Mouse (Mus musculus) spleen, adult 18-20 months (tissue): Measurements from ENCODE around the gene Pip5kl1.
A peak's percentile ranks its signal among the peaks of the same experiment; 100 is the strongest.

Experiments
- DNase-seq, 2 experiments: peaks; one replicate each; pipeline ENCODE4 v3.0.0; 2022; ENCODE audit warnings: mixed read lengths in 2 of 2

The Pip5kl1 gene

DNA sequence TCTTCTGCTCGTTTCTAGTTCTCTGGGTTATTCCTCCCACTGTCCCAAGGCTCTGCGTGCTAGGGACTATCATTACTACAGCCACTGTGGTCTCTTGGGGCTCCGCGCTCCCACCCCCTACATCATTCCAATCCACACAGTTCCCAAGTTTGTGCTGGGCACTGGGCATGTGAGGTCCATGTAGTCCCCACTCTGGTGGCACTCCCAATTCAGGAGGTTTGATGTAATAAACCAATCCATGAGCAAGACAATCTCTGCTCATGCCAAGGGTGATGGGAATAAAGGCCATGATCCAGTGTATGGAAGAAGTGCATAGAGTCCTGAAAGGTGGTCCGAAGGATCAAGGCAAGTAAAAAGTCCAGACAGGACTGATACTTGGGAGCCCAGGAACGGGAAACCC lies at the start of gene Pip5kl1:
Gene Pip5kl1 (plus strand): TSS at position 301 of the 400 bp plus-strand sequence.
- no peak for DNase-seq

DNA sequence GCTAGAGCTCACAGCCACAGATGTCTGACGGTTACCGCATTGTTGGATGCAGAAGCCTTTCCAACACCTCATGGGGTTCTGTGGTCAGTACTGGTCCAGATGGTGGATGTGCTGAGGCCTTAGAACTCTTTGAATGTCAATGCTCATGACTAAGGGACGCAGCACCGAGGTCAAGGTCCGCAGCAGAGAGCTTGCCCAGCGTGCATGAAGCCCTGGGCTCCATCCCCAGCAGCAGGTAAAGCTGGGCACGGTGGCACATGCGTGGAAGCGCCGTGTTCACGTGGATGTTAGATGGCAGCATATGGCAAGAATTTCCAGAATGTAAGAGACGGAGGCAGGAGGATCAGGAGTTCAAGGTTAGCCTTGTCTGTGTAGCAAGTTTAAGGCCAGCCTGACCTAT lies 48.8 kb upstream of the Pip5kl1 start:
- no peak for DNase-seq

DNA sequence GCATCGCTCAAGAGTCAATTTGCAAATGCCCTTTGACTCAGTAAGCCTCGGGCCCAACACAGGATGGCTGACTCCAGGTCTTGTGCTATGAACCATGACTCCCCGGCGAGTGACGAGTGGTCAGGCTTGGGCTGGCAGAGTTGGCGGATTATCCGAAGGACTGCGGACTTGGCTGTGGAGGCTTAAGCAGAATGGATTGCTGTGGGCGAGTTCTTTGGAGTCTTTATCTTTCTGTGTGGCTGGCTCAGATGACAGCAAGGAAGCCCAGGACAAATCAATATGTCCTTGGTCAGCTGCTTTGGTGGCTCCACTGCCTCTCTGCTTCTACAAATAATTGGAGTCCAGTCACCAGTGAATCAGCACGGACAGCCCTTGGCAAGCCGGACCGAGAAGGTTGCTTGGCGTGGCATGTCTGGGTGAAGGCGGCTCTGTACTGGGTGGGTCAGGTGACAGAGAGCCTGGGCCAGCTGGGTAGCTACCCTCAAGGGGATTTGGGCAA lies 47.1 kb upstream of the Pip5kl1 start:
- DNase-seq, result no peak

DNA sequence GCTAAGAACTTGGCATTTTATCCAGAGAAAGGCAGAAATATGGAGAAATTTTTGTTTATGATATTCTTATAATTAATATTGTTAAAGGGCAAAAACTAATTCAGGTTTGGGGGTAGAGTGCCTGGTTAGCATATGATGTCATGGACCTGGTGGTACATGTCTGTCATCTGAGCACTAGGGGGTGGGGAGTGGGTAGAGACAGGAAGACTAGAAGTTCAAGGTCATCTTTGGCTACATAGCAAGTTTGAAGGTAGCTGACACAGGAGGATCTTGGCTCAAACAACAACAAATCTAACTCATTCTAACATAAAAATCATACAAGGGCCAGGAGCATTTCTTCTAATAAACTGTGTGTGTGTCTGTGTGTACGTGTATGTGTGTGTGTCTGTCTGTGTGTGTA lies 46.3 kb upstream of the Pip5kl1 start:
- DNase-seq, result no peak

DNA sequence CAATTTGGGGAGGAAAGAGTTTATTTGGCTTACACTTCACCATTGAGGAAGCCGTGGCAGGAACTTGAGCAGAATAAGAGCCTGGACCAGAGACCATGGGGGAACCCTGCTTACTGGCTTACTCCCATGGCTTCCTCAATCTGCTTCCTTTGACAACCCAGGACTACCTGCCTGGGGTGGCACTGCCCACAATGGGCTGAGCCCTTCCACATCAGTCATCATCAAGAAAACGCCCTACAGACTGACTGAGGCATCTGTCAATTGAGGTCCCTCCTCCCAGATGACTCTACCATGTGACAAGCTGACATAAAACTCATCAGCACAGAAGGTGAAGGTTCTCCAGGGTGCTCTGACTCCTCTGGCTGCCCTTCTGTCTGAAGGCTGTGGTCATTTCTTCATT lies 44.1 kb upstream of the Pip5kl1 start:
- DNase-seq, result no peak

DNA sequence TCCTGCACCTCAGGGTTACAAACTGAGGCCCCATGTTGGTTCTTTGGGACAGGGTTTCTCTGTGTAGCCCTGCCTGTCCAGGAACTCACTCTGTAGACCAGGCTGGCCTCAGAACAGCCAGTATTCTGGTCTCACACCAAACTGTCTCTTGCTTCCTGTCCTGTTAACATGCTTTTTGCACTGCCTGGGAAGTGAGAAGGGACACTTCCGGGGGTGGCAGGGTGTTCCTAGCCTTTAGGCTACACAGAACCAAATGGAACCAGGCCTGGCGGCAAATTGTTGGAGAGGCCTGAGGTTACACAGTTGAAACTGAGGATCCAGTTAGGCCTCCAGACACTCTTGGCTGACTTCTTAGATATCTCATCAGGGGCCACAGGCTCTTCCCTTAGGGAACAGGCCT lies 41.4 kb upstream of the Pip5kl1 start:
- no peak for DNase-seq

DNA sequence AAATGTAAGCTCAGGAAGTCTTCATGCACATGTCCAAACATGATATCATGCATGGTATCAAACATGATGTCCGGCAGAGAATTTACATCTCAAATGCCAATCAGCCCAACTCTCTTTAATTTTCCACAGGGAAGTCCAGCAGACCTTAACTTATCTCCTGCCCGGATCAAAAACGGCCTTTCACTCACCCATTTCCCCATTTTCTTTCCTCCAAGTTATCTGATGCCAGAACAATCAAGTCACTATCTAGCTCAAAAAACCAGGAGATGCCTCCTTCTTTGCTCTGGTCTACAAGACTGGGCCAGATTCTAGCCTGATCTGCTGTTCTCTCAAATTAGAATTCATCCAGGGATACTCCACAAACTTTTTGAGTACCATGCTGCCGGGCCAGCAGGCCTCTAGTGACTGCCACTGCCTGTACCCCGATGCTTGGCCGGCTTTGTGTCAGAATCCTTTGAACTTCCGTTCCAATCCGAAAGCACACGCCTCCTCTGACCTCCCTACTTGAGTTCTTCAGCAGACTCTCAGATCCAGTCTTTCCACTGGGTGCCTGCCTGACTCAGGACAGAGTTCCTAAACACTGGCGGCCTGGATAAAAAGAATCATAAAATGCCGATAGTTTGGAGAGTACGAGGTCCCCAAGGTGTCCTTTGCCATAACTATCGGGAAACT lies 40.4 kb upstream of the Pip5kl1 start:
- DNase-seq, result peak in 1 of 2 experiments; percentile 45

DNA sequence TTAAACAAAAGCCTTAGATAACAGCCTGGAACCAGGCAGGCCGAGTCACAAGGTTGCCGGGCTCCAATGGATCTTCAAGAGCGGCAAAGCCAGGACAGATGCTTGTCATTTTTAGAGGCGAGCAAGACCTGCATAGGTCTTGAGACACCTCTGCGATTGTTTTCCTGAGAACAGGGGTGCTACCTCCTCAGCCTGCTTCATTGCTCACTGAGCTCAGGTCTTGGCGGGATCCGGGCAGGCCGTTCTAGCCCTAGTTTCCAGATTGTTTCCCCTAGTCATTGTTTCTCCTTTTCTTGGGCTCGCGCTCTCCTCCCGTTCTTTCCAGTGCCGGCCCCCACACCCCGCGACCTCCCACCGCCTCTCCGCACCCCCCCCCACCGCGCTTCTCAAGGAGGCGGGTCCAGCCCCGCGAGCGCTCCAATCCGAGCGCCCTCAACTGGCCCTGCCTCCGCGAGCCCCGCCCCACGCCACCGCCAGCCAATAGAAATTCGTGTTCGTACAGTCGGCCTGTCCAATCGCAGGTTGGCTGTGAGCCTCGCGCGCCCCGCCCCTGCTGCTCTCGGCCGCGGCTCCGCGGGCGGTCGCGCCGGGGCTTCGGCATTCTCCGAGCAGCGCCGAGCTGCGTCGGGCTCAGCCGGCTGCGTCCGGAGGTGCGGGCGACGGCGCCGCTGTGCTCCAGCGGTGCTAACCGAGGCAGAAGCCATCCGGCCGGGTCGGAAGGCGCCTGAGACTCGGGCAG lies 39.7 kb upstream of the Pip5kl1 start, which contains the start of gene Fam102a:
Gene Fam102a (plus strand): TSS at position 600 of the 739 bp plus-strand sequence.
- DNase-seq, result peak; percentile 97 to 98

DNA sequence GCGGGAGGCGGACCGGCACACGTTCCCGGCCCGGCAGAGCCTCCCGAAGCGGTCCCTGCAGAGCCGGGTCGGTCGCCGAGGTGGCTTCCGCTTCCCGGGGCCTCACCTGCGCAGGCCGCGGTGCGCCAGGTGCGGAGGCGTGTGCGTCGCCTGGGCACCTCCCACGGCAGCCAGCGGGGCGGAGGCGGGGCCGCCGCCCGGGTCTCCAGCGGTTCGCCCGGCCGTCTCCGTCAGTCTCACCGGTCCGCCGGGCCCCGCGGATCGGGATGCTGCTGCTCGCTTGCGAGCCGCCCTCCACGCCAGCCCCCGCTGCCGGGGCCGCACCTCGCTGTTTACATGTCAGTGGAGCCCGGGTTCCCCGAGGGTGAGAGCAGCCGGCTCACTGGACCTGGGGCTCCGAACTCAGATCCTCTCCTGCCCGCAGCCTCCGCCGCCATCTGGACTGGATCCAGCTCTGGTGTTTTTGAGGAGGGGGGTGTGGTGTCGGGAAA lies 39.1 kb upstream of the Pip5kl1 start:
- peak; percentile 72 to 76 for DNase-seq

DNA sequence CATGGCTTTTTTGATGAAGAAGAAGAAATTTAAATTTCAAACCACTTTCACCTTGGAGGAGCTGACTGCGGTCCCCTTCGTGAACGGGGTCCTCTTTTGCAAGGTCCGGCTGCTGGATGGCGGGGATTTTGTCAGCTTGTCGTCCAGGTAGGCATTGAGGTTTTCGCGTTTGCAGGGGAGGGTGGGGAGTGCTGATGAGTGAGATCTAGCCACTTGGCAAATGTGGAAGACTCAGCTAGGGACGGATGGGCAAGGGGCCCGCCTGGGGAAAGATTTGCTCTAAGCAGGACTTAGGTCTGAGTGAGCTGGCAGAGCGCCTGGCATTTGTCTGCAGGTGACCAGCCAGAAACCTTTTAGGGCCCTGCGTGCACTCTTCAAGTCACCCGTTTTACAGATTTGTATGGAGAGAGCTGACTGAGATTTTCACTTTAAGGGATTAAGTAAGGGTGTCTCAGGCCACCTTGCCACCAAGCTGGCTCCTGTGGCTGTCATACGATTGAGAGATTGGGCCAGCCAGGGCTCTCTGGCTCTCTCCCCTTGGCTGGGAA lies 38.4 kb upstream of the Pip5kl1 start:
- DNase-seq, result peak in 1 of 2 experiments; percentile 40

DNA sequence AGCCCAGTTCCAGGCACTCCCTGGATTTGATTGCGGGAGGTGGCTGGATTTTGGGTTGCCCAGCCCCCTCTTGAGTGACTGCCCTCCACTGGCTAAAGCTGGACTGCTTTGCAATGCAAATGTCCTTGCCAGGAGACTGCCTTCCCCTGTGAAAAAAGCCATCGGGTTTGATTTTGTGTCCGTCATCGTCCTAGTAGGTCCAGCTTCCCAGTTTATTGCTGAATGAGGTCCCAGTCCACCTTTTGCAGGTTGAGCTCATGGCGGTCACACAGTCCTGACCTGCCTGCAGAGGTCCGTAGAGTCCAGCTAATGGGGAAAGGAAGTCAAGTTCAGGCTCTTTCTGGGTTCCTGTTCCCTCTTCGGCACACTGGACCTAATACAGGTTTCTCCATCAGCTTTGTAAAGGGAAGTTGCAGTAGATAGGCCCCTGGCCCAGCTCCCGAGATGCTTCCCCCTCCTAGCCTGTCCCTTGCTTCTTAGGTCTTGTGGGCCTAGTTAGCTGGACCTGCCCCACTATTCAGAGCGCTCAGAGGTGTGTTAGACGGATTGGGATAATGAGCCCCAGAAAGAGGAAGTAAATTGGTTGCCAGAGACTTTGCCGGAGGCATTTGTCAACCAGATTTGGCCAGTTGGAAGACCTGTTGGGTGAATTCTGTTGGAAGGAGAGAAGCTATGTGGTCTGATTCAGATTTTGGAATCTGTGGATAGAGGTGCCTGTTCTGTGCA lies 37.8 kb upstream of the Pip5kl1 start:
- peak; percentile 42 to 52 for DNase-seq

DNA sequence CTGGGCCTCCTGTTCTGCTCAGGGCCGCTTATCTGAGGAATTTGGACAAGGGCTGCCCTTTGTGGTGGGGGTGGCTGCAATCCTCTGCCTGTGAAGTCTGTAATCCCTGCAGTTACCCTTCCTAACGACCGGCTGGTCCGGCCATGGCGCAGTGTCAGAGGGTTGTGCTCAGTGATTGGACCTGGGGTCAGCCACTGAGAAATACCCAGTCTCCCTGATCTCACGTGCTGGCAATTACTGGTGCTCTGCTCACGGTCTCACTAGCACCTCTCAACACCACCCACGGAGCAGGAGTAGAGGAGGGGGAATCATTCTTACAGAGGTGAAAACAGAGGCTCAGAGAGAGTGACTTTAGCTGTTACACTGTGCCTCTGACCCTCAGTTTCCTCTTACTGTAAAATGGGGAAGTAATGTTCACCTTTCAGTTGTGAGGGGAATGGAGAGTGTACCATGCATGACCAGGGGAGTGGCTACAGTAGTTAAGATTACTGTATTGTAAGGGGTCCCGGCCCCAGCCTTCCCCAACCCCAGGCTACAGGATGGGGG lies 37.2 kb upstream of the Pip5kl1 start:
- DNase-seq, result peak in 1 of 2 experiments; percentile 42

DNA sequence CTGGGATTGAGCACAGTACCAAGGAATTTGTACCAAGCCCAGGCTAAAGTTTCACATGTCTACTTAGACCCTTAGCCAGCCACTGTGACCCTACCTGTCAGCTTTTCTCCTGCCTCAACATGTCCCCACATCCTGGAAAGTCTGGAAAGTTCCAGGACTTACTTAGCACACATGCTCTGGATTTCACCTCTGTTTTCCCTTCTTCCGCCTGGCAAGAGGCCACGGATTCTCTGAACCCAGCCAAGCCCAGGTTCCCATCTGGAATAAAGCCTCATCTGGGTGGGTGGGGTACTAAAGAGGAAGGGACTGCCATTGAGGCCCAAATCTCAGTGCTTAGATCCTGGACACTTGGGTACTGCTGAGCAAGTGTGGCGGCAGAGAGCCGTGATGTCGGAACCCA lies 36.7 kb upstream of the Pip5kl1 start:
- no peak for DNase-seq

DNA sequence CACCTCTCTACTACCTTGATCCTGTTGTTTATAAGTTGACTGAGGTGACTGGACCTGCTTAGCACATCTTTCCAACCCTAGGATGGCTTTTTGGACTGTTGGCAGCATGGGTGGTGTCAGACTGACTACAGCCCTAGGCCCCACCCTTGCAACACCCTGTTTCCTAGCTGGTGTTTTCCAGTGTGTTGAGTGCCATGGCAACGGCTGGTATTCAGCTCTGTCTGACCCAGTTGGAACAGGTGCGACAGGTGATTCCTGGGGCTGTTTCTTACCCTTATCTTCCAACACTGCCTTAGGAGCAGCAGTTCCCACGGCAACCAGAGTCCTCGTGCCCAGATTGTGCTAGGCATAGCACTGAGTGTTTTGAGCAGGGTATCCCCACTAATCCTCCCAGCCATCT lies 36.1 kb upstream of the Pip5kl1 start:
- DNase-seq, result no peak

DNA sequence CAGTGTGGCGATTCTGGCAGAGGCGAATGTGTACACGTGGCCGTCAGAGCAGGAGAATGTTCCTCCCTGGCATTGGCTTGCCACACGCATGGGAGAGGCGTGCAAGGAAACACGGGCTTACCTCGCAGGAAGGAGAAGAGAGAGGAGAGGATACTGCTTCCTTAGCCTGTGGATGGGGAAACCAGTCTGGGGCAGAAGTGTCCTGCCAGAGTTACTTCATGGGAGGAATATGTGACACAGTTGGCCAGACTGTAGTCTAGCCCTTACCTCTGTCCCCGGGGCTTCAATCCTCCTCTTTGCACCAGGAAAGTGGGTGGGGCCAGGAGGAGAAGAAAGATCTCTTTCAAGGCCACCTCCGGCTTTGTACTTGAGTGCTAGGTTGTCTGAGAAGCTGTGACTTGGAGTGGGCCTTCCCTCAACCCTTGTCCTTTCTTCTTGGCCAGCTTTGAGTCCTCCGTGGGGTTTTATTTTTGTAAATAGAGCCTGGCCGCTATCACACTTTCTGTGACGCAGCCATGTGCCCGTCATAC lies 35.1 kb upstream of the Pip5kl1 start:
- no peak for DNase-seq

DNA sequence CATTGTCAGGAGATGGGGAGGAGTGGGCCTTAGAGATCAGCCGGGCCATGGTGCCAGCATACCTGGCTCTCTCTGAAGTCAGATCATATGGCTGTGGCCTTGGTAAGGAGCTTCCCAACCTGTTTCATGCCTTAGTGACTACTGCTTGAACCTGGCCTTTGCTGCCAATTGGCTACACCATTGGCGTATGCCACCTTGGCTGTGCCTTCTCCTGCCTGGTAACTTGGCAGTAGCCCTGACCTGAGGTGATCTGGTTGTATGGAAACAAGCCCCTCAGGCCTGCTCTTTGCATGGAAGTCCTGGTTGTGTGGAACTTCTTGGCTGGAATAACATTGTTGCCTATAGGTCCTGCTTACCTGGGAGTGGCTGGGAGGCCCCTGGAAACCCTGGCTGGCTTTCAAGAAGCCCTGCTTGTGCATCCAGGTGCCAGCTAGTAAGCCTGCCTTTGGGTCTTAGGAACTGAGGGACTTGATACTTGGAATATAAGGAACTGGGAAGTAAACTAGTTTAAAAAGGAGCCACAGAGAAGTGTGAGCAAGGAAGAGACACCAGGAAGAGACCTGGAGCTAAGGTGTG lies 33.2 kb upstream of the Pip5kl1 start:
- no peak for DNase-seq

DNA sequence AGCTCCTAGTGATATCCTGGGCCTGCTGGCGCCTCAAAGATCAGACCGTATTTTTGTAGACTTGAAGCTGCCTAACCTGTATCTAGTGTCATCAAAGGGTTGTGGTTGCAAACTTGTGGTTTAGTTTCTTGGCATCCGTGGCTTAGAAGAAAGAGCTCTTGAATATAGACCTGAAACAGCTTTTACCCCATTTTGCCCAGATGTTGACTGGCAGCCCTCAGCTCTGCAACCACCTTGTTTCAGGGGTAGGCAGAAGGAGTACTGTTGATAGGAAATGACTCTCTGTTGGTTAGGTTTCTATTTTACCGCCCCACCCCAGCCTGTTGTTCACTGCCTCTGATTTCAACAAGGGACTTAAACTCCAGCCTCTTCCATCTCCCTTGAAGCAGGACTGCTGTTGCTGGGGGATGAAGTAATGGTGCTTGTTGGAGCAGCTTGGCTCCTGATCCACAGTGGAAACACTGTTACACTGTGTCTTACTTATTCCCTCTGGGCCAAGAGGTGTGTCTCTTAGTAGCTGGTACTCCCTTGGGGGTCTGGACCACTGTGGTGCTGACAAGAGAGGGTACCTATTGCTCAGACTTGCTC lies 32.5 kb upstream of the Pip5kl1 start:
- DNase-seq, result peak in 1 of 2 experiments; percentile 21

DNA sequence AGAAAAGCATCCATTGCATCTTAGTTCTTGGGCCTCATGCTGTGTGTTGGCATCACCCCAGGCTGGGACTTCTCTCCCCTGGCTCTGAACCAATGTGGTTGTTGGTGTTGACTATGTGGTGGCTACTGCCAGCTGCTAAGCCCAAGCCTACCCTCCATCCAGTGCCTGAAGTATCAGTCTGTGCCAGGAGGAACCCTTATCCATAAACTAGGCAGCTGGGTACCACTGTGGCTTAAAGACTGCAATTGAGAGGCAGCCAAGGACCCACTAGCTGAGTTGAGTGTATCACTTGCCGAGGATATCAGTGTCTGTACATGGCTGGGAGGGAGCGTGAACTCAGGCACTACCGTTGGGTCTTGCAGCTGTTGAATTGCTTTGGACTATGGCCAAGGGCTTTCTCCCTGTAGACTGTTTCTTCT lies 31.6 kb upstream of the Pip5kl1 start:
- DNase-seq, result no peak

DNA sequence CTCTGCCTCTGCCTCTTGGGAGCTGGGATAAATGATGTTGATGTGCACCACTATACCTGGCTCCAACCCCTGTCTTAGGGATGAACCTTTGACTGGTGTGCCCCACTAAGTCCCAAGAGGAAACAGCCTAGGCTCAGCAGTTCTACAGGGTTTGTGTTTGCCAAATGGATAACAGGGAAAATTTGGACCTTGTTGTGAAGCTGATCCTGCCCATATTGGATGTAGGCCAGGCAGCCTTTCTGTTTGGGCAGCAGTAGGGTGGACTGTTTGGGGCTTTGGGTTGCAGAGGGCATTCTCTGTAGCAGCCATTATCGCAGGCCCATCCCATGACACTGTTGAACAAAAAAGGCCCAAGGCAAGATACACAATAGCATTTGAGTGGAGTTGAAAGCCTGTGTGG lies 27.6 kb upstream of the Pip5kl1 start:
- no peak for DNase-seq

DNA sequence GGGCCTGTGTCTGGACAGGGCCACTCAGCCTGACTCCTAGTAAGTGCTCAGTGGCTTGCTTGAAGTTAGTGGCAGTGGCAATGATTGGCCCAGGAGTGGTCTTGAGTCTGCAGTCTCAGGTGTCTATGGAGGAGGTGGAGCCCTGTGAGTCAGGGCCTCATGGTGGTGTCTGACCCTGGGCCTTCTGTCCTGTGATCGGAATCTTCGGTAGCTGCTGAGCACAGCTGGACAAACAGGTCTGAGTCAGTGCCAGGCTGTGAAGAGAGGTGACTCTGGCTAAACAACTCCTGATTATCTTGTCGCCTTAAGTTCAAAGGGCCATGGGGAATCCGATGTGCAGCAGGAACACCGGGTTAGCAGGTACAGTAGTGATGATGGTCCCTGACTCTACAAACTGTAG lies 27.2 kb upstream of the Pip5kl1 start:
- no peak for DNase-seq

DNA sequence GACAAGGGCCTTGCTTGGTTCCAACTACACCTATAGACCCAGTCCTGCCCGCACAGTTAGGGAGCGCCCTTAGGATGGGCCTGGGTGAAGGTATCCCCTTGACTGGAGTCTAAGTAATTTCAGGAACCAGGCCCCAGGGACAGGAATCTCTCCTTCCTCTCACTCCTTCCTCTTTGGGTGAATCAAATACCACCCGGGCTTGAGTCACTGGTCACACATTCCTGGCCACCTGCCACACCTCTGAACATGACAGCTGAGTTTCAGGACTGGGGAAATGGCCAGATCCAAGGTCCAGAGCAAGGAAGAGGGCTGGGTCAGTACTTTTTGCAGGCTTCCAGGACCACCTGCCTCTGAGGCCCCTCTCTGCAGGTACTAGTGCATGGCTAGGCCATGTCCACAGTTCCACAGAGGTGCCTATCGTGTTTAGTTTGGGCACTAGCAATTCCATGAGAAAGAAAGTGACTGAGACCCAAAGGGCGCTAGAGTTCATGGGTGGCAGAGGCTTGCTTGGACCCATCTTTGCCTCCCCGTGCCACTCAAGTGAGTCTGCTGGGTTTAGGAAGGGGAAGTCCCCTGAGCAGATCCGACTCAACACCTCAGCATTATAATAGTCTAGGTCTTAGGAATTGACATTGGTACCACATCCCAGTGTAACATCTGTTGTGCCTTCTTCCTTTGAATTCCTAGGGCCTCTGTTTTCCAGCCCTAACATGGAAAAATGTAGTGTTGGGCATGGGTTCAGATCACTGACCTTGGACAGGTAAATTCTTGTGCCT lies 26.4 kb upstream of the Pip5kl1 start:
- DNase-seq, result no peak
